Mouse (Mus musculus) CD4-positive, CD25-positive, alpha-beta regulatory T cell, adult 9 weeks (primary cell): Measurements from ENCODE around the gene Slc11a1. TPM values are rescaled to one million over a fixed set of nuclear protein-coding genes. Genes with fewer than 3 reads are reported as not detected.

ENCODE experiments used
- polyA plus RNA-seq: library from polyadenylated mRNA; unstranded; fragments of 100-300 nt; shearing (Covaris generic); gene quantifications from one replicate; pipeline ENCODE4 v1.2.1, GENCODE M21; 2017

Slc11a1 gene
- 2.0 TPM for polyA plus RNA-seq

GRCm38 (mm10) chr1:74374980-74375379 lies at the start of gene Slc11a1:
TSS of gene Slc11a1 (plus strand) at chr1:74375195.

DNA sequence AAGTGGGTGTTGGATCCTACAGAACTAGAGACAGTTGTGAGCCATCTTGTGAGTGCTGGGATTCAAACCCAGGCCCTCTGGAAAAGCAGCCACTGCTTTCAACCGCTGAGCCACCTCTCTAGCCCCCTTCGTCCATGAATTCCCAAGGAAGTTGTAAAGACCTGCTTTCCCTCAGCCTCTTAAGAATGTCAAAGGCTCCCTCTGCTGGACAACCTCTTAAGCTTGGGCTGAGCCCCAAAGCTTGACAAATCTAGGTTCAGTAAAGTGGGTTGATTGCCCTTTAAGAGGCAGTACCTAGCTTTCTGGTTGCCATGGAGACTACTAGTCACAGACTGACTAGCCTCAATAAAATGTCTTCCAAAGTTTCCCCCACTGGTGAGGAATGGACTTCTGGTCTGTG lies 13.2 kb upstream of the Slc11a1 start, which contains the start of gene Catip:
Catip (plus strand) TSS at position 297 of the 400 bp plus-strand sequence.

GRCm38 (mm10) chr1:74390924-74391748 lies 16.1 kb downstream of the Slc11a1 start, which contains the start of gene Ctdsp1:
TSS of gene Ctdsp1 (plus strand) at chr1:74391509.

DNA sequence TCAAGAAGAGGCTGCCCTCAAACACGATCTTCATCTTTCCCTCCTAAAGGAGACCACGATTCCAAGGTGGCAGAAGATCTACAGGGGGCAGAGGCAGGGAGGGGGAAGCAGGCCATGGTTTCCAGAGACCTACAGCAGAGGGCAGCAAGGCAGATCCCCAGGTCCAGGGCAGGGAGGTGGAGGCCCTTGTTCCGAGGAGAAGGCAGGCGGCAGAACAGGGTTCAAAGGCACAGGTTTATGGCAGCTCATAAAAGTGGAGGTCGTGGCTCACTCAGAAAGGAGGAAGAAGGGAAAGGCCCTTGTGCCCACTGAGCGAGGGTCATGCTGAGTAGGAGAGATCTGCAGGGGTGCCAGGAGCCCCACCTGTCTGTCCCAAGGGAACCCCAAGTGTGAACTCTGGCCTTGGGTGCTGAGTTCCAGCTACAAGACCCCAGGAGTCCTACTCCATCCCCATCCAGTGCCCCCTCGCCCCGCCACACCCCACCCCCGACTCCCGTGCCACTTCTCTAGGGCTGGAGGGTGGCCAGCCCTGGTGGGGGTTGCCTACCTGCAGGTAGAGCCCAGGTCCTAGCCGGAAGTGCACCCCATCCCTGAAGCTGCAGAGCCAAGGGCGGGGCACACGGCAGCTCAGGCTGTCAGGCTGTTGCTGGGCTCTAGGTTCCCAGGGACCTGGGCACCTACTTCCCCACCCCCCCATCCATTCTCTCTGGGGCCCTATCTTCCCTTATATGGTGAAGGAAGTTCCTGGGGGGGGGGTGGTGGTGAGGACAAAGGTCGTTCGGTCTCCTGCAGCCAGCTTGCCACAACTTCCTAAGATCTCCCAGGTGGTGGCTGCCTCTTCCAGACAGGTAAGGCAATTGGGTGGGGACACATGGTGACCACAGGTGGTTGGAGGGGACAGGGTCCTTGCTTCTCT lies 33.9 kb downstream of the Slc11a1 start, which contains the start of gene Vil1:
Vil1 (plus strand) TSS at position 788 of the 916 bp plus-strand sequence.

Other genes starting within 250 kb of the Slc11a1 start
- not detected for gene Rufy4, start 249.7 kb upstream of the Slc11a1 start, polyA plus RNA-seq
- not detected for gene Cxcr2, start 221.2 kb upstream of the Slc11a1 start, polyA plus RNA-seq
- not detected for gene Cxcr1, start 180.6 kb upstream of the Slc11a1 start, polyA plus RNA-seq
- gene Arpc2, start 139.1 kb upstream of the Slc11a1 start, polyA plus RNA-seq = 833 TPM
- 1.0 TPM for gene Gpbar1, start 96.6 kb upstream of the Slc11a1 start, polyA plus RNA-seq
- gene Aamp, start 90.5 kb upstream of the Slc11a1 start, polyA plus RNA-seq = 272 TPM
- gene Pnkd, start 90.3 kb upstream of the Slc11a1 start, polyA plus RNA-seq = 94.0 TPM
- gene Tmbim1, start 69.6 kb upstream of the Slc11a1 start, polyA plus RNA-seq = 18.2 TPM
- gene Catip, start 13.1 kb upstream of the Slc11a1 start, polyA plus RNA-seq = 0.15 TPM
- gene Ctdsp1, start 16.3 kb downstream of the Slc11a1 start, polyA plus RNA-seq = 8.3 TPM
- gene Vil1, start 34.2 kb downstream of the Slc11a1 start, polyA plus RNA-seq = 0.24 TPM
- 37.2 TPM for gene Cnot9, start 130.9 kb downstream of the Slc11a1 start, polyA plus RNA-seq
- gene Plcd4, start 167.7 kb downstream of the Slc11a1 start, polyA plus RNA-seq = 0.65 TPM
- 21.0 TPM for gene Usp37, start 169.1 kb downstream of the Slc11a1 start, polyA plus RNA-seq
- gene Zfp142, start 213.1 kb downstream of the Slc11a1 start, polyA plus RNA-seq = 19.9 TPM
- gene Bcs1l, start 213.1 kb downstream of the Slc11a1 start, polyA plus RNA-seq = 16.0 TPM
- 35.3 TPM for gene Rnf25, start 226.2 kb downstream of the Slc11a1 start, polyA plus RNA-seq
- not detected for gene Stk36, start 226.2 kb downstream of the Slc11a1 start, polyA plus RNA-seq